Mouse (Mus musculus): ENCODE data around the gene Pdzd2. TPM values are rescaled to one million over a fixed set of nuclear protein-coding genes. Genes with fewer than 3 reads are reported as not detected.
A peak's percentile ranks its signal among the peaks of the same experiment; 100 is the strongest.
"Not testable (repeated sequence)": the region's sequence is repeated elsewhere in the genome, so short reads cannot be mapped to it uniquely, and the experiment has no call there.

Pdzd2 gene
- total RNA-seq, 2 experiments from 2014 or later = 39.4 to 46.7 TPM

- DNase-seq (ENCODE audit: low spot score in 2 of 2) = no peak
Measured at GRCm38 (mm10) chr15:12388726-12389489, 350.8 kb downstream of the Pdzd2 start.

GRCm38 (mm10) chr15:12384679-12385078 lies 355.0 kb downstream of the Pdzd2 start:
- no peak for DNase-seq (ENCODE audit: low spot score in 2 of 2)

DNA sequence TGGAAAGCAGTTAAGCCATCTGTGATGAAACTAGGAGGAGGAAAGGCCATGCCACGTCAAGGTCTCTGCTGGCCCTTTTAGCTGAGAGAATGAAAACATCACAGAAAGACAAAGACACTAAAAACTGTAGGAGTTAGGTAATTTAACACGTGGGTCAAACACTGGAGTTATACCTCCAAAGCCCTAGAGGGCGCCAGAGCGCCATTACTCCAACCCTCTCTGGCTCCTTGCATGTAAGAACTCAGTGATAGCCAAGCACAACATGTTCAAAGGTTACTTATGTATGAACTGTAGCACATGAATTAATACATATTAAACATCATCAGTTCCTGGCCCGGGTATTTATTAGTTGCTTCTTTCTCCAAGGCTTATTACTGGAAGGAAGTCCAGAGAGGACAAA lies 359.2 kb downstream of the Pdzd2 start:
- DNase-seq (ENCODE audit: low spot score in 2 of 2) = peak in 1 of 2 experiments; percentile 42

GRCm38 (mm10) chr15:12380057-12380456 lies 359.7 kb downstream of the Pdzd2 start:
- no peak for DNase-seq (ENCODE audit: low spot score in 2 of 2)

GRCm38 (mm10) chr15:12377800-12378199 lies 361.9 kb downstream of the Pdzd2 start:
- no peak for DNase-seq (ENCODE audit: low spot score in 2 of 2)

- no peak for DNase-seq (ENCODE audit: low spot score in 2 of 2)
Measured at GRCm38 (mm10) chr15:12376491-12377069, 363.1 kb downstream of the Pdzd2 start.

GRCm38 (mm10) chr15:12375641-12376311 lies 363.9 kb downstream of the Pdzd2 start:
- DNase-seq (ENCODE audit: low spot score in 2 of 2) = peak; percentile 86 to 89

DNA sequence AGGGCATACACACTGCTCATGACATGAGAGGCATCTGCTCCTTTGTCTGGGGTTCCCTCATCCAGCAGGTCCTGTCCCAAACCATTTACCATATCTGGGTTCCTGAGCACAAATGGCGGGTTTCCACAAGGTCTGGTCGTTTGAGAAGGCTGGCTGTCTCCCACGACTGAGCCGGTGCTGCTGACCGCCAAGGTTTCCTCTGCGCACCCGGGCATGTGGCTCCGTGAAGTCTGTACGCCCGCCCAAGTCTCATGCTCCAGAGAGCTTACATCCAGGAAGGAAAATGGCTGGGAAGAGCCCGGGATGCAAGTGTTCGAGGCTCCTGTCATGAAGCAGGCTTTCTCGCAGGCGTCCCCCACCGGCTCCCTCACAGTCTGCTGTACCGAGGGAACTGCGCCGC lies 364.8 kb downstream of the Pdzd2 start:
- peak in 1 of 2 experiments; percentile 16 for DNase-seq (ENCODE audit: low spot score in 2 of 2)

GRCm38 (mm10) chr15:12373918-12374317 lies 365.8 kb downstream of the Pdzd2 start:
- no peak for DNase-seq (ENCODE audit: low spot score in 2 of 2)

DNA sequence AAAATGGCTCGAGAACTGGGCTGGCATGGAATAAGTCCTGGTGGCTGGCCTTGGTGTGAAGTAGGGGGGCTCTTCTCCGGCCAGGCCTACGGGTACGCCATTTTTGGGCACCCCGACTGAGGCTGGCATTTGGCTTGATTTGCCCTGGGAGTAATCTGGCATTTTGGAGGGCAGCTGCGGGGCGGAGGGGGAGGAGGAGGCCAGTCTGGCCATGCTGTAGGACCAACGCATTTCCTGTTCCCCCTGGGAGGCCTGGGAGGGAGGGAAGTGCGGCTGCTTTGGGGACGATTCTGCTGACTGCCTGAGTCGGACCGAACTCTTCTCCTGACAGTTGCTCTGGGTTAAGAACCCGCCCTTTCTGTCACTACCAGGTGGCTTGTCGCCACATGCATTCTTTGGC lies 366.2 kb downstream of the Pdzd2 start:
- DNase-seq (ENCODE audit: low spot score in 2 of 2) = no peak

DNA sequence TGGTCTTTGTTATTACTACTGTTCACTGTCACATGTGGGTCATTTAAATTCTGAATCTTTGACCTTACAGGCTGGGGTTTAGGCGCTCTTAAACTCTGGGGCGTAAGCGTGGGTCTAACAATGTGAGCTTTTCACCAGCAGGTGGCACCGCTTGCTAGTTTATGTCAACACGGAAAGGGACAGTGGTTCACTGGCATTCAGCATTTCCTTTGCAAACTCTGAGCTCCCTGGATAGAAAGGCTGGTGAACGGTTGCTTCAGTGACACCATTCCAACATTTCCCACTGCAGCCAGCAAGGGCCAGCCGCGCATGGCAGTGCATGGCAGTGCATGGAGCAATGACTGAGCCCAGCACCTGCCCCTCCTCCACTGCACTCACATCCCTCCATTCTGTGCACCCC lies 368.5 kb downstream of the Pdzd2 start:
- peak; percentile 78 to 84 for DNase-seq (ENCODE audit: low spot score in 2 of 2)

GRCm38 (mm10) chr15:12370096-12370495 lies 369.6 kb downstream of the Pdzd2 start:
- DNase-seq (ENCODE audit: low spot score in 2 of 2) = peak in 1 of 2 experiments; percentile 14

DNA sequence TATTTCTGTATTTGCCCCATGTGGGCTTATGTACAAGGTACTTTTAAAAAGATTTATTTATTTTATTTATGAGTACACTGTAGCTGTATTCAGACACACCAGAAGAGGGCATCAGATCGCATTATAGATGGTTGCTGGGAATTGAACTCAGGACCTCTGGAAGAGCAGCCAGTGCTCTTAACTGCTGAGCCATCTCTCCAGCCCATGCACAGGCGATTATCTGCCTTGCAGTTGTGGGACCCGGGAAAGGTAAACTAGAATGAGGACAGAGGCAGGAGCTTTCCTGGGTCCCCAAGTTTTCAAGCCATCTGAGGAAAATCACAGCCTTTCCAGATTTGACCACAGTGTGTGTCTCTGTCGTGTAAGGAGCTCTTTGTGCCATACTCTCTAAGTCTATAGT lies 370.9 kb downstream of the Pdzd2 start:
- no peak for DNase-seq (ENCODE audit: low spot score in 2 of 2)

- DNase-seq (ENCODE audit: low spot score in 2 of 2) = no peak
Measured at GRCm38 (mm10) chr15:12368357-12368756, 371.4 kb downstream of the Pdzd2 start.

DNA sequence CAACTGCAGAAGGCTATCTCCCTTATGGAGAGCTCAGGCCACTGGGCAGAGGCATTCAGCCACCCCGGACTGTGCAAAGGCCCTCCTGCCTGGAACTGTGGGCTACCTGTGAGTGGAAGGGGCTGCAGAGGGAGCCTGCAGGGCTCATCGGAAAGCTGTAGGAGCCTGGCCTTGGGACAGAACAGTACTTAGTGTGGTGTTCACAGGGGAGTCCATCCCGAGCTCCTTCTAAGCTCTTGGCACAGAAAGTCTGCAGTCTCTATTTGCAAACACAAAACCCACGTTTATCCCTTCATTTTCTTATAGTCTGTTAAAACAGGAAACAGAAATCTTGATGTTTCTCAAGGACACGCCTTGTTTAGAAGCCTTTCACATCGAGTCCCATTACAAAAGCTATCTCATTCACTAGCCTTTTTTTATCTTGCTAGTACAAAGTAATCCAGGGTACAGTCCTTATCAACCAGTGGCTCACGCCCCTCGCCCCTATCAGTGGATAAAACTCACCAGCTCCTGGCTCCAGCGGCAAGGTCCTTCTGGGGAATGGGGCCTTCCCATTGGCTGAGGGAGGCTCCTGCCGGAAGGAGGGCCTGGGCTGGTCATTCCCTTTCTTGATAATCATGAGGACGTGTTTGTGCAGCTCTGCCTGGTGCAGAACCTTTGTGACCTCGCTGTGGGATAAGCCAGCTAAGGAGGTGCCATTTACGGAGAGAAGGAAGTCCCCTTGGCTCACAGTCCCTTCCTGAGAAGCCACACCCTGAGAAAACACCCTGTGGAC lies 372.2 kb downstream of the Pdzd2 start:
- peak in 1 of 2 experiments; percentile 22 for DNase-seq (ENCODE audit: low spot score in 2 of 2)

- not testable (repeated sequence) for DNase-seq (ENCODE audit: low spot score in 2 of 2)
Measured at GRCm38 (mm10) chr15:12366580-12367305, 373.0 kb downstream of the Pdzd2 start.

DNA sequence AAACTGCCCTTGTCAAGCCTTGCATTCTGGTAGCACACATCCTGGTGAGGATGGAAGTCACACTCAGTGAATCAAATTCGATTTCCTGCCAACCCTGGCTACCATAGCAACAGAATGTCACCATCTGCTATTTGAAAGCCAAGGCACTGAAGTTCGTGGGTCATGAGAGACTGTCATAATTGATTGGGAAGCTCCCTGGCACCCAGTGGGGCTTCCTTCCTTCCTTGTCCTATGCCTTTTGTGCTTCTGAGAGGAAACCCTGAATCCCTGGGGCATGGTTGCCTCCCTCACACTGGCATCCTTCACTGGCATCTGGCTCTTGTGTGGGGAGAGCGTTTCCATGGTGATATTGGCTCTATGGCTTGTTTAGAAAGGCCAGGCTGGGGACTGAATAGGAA lies 373.7 kb downstream of the Pdzd2 start:
- peak; percentile 72 to 78 for DNase-seq (ENCODE audit: low spot score in 2 of 2)

- DNase-seq (ENCODE audit: low spot score in 2 of 2) = peak in 1 of 2 experiments; percentile 30
Measured at GRCm38 (mm10) chr15:12365416-12366071, 374.2 kb downstream of the Pdzd2 start.

DNA sequence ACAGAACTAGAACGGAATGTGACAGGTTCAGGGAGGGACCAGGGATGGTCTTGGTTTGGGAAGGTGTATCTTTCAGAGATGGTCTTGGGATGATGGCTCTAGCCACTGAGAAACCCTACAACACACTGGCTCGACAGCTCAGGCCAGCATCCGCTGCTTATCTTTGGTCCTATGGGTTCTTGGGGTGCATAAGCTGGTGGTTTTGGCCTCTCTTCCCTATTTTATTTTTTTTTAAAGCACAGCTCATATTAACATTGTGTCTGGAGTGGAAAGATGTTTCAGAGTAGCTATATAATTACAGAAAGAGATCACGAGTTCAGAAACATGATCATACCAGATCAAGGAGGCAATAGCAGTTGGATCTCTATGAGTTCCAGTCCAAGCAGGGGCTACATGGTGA lies 375.6 kb downstream of the Pdzd2 start:
- DNase-seq (ENCODE audit: low spot score in 2 of 2) = no peak

DNA sequence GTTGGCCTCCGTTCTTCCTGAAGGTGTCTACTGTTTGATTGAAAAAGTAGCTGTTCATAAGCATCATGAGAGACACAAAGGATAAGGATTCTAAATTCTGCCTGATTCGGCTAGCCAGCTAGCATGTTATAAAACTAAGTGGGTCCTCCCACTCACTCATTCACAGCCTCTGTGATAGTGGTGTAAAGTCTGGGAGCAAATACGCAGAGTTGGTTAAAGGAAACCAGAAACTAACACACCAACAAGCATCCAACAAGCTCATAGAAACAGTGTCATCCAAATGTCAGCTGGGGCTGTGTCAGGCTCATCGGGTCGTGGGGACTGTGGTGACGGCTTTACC lies 377.1 kb downstream of the Pdzd2 start:
- peak in 1 of 2 experiments; percentile 18 for DNase-seq (ENCODE audit: low spot score in 2 of 2)
